Mouse (Mus musculus) liver, embryonic 13.5 days (tissue): ENCODE measurements around the gene Tmtc2. TPM values are rescaled to one million over a fixed set of nuclear protein-coding genes. Genes with fewer than 3 reads are reported as not detected.

Experiments used
- ATAC-seq: fragments of 200-750 bp; cut with Nextera tagmentation; 2 replicates; pipeline ENCODE4 v1.8.0; 2017; ENCODE audit warnings: low read depth, mild to moderate bottlenecking, moderate number of reproducible peaks, moderate library complexity
- DNase-seq: peaks from one replicate; pipeline ENCODE4 v3.0.0; 2022
- H3K27ac ChIP-seq: fragments of 300-500 bp; sonication (generic); 2 replicates; pipeline ENCODE4 v1.5.1; 2015; ENCODE audit warnings: moderate library complexity, mild to moderate bottlenecking, inconsistent platforms
- H3K27me3 ChIP-seq: fragments of 300-500 bp; sonication (generic); 2 replicates; pipeline ENCODE4 v1.6.1; 2015; ENCODE audit warnings: mild to moderate bottlenecking, inconsistent platforms
- H3K36me3 ChIP-seq: fragments of 300-500 bp; sonication (generic); 2 replicates; pipeline ENCODE4 v1.6.1; 2015; ENCODE audit warnings: mild to moderate bottlenecking, inconsistent platforms
- H3K4me1 ChIP-seq: fragments of 300-500 bp; sonication (generic); replicated peaks from 2 replicates; pipeline ENCODE4 v1.6.1; 2015; ENCODE audit warnings: inconsistent platforms
- H3K4me2 ChIP-seq: fragments of 300-500 bp; sonication (generic); 2 replicates; pipeline ENCODE4 v1.6.1; 2015; ENCODE audit warnings: inconsistent platforms, mild to moderate bottlenecking, moderate library complexity
- H3K4me3 ChIP-seq: fragments of 300-500 bp; sonication (generic); replicated peaks from 2 replicates; pipeline ENCODE4 v1.5.1; 2015; ENCODE audit warnings: mild to moderate bottlenecking, inconsistent platforms
- H3K9ac ChIP-seq: fragments of 300-500 bp; sonication (generic); 2 replicates; pipeline ENCODE4 v1.6.1; 2015; ENCODE audit warnings: mild to moderate bottlenecking, inconsistent platforms
- H3K9me3 ChIP-seq: fragments of 300-500 bp; sonication (generic); replicated peaks from 2 replicates; pipeline ENCODE4 v1.6.1; 2016; ENCODE audit warnings: inconsistent platforms
- WGBS: fragments of 180-500 bp; shearing (Covaris S2); methylation state at CpG from one replicate; pipeline ENCODE4 v1.1.7; 2015; ENCODE audit not compliant: insufficient replicate concordance; 5-methylcytosine and 5-hydroxymethylcytosine counted together
- polyA plus RNA-seq: library from polyadenylated mRNA; unstranded; fragments of >200 nt; fragmentation: Nextera tagmentation; extraction: Ambion mirVana; gene quantifications from 2 replicates; pipeline ENCODE4 v1.2.1, GENCODE M21; 2015

The Tmtc2 gene
- polyA plus RNA-seq, 1 experiment from 2014 or later: 0.58 TPM

DNA sequence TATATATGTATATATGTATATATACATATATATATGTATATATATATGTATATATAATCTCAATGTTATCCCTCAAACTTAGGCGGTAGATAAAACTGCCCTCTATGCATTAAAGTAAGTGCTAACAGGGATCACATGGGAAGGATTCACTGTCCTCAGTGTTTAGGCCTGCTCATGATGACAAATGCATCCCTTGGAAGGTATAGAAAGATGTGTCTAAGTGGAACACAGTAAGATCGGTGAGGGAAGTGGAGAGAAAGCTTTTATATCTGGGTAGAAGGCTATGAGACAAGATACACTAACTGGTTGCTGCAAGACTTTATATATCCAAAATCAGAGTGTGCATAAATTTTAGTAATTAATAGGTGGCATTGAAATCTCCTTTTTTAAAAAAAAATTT lies 373.6 kb downstream of the Tmtc2 start:
- Histone ChIP-seq H3K9ac (no peak overlapping the region), H3K27ac (no peak overlapping the region), H3K4me3 (no peak overlapping the region), H3K27me3 (no peaks in the 10 kb centered on the region), H3K4me1 (no peaks in the 10 kb centered on the region), H3K36me3 (no peaks in the 10 kb centered on the region), H3K4me2 (no peak overlapping the region), H3K9me3 (no peaks in the 10 kb centered on the region)
- ATAC-seq: no peak
- DNase-seq: no peak
- WGBS: 72% methylated on average over 2 of the region's 2 CpGs

DNA sequence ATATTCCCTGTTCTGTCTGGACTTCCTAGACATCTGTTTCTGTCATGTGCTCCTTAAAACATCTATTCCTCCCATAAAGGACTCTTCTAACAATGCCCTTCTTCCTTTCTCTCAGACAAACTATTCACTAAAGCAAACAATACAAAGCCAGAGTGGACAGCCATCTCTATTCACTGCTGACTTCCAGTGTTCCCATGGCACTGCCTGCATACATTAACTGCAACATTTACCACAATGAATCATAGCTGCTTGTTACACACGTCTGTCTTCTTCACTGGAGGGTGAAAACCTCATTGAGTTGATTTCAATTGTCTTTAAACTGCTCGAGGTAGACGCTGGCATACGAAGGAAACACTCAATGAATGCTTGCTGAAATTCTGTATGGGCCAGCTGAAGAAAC lies 374.2 kb downstream of the Tmtc2 start:
- 44% methylated on average over 4 of the region's 4 CpGs for WGBS
- no peak for ATAC-seq

DNA sequence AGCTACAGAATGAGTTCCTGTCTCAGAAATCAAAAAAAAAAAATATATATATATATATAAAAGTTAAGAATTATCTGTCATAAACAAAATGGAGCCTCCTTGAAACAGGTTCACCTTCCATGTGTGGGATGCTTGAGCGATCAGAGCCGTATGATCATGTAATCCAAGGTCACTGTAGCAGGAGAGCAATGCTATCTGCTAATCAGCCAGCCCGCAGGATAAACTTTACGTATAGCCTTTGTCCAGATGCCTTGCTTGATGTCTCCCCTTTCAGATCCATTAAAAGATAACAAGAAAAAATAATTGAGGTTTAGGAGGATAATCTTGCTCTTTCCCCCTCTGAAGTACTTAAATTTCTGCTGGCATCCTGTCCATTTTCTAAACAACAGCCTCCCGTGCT lies 374.7 kb downstream of the Tmtc2 start:
- Histone ChIP-seq H3K27ac (no peak overlapping the region), H3K9me3 (no peaks in the 10 kb centered on the region), H3K4me3 (no peak overlapping the region), H3K36me3 (no peaks in the 10 kb centered on the region), H3K9ac (no peak overlapping the region), H3K4me2 (no peak overlapping the region), H3K4me1 (no peaks in the 10 kb centered on the region), H3K27me3 (no peaks in the 10 kb centered on the region)
- DNase-seq (no peak), ATAC-seq (no peak)
- WGBS: 71% methylated on average over 5 of the region's 5 CpGs

More for the DNA sequence above, 374.2 kb downstream of the Tmtc2 start:
- Histone ChIP-seq H3K4me1 (no peaks in the 10 kb centered on the region), H3K36me3 (no peaks in the 10 kb centered on the region), H3K27me3 (no peaks in the 10 kb centered on the region), H3K9ac (no peak overlapping the region), H3K4me2 (no peak overlapping the region), H3K9me3 (no peaks in the 10 kb centered on the region), H3K4me3 (no peak overlapping the region), H3K27ac (no peak overlapping the region)
- no peak for DNase-seq

DNA sequence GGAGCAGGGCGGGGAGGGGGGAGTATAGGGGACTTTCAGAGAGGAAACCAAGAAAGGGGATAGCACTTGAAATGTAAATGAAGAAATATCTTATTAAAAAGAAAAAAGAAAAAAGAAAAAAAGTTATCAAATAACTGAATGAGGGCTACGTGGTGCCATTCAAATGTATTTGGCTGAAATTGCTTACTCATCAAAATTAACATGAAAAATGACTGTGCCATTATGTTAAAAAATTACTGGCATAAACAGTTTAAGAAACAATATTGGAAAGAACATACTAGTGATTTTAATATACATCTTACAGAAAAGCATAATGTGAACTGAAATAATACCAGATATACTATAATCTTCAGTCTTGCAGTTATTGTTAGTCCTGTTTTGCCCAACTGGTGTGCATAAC lies 378.9 kb downstream of the Tmtc2 start:
- H3K4me2 ChIP-seq: no peak overlapping the region
- H3K4me1 ChIP-seq: no peaks in the 10 kb centered on the region
- H3K9me3 ChIP-seq: no peaks in the 10 kb centered on the region
- no peaks in the 10 kb centered on the region for H3K27me3 ChIP-seq
- H3K36me3 ChIP-seq: no peaks in the 10 kb centered on the region
- no peak overlapping the region for H3K4me3 ChIP-seq
- ATAC-seq (no peak), DNase-seq (no peak)
- H3K27ac ChIP-seq: no peak overlapping the region
- H3K9ac ChIP-seq: no peak overlapping the region
- 69% methylated on average over 2 of the region's 2 CpGs for WGBS

DNA sequence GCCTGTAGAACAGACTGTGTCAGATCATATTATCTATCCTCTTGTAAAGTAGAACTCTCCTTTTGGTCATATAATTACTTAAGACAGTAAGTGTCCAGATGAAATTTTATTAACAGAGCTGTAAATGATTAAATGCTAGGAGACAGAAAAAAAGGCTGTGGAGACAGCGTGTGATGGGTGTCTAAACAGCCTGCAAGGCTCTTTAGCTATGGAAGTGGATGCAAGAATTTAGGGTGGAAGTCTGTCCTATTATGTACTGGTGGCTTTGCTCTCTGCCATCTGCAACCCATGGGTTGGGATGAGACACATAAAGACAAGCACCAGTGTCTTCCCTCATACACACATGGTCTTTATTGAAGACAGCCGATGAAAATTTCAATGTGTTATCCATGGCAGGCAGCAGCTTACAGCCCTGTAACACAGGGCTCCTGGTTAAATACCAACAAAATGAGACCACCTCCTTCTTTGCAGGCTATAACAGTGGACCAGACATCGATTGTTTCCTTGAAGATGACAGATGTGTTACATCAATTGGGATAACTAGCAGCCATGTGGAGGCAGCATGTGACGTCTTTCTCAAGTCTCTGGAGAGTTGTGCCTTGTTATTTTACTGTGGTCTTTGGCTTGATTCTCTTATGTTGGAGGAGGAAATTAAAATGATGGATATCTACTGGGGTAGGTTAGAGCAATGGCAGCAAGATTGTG lies 380.3 kb downstream of the Tmtc2 start:
- H3K9ac ChIP-seq: no peak overlapping the region
- ATAC-seq (no peak), DNase-seq (no peak)
- no peak overlapping the region for H3K4me3 ChIP-seq
- H3K27me3 ChIP-seq: no peaks in the 10 kb centered on the region
- no peaks in the 10 kb centered on the region for H3K36me3 ChIP-seq
- no peaks in the 10 kb centered on the region for H3K9me3 ChIP-seq
- no peak overlapping the region for H3K4me2 ChIP-seq
- H3K27ac ChIP-seq: no peak overlapping the region
- no peaks in the 10 kb centered on the region for H3K4me1 ChIP-seq
- WGBS: 66% methylated on average over 4 of the region's 4 CpGs

DNA sequence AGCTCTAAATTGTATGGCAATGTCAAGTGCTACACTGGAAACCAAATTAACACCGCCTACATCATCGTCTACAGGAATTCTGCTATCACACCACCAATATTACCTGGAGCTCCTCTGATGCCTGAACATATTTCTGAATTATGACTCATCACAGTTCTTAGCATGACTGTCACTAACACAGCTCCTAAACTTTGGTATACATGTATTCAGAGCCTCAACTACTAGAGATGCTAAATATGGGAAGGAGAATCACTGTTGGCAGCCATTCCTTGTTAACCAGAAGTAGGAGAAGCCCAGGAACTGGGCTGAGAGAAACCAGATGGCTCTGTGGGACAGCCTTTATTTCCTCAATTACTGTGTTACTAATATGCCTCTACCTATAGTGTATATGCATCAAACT lies 382.2 kb downstream of the Tmtc2 start:
- H3K9ac ChIP-seq: no peak overlapping the region
- H3K4me3 ChIP-seq: no peak overlapping the region
- H3K4me2 ChIP-seq: no peak overlapping the region
- 73% methylated on average over 2 of the region's 2 CpGs for WGBS
- ATAC-seq (no peak), DNase-seq (no peak)
- H3K9me3 ChIP-seq: no peaks in the 10 kb centered on the region
- H3K27me3 ChIP-seq: no peaks in the 10 kb centered on the region
- H3K4me1 ChIP-seq: no peaks in the 10 kb centered on the region
- H3K27ac ChIP-seq: no peak overlapping the region
- no peaks in the 10 kb centered on the region for H3K36me3 ChIP-seq

DNA sequence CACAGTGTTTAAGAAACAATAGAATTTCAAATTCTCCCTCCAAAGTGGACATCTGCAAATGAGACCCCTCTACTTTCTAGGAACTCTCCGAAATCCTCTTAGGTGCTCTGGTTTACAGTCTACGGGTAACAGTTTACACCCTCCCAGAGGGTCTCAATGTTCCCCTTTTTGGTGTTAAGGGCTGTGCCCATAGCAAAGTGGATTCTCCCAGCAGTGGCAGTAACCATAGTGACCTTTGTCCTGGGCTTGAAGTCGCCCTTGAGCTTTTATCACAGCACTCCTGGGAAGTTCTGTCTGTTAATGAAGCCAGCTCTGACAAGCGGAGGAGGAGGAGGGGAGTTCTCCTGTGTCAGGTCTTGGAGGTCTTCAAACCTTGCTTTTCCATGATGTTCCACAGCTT lies 384.5 kb downstream of the Tmtc2 start:
- H3K9me3 ChIP-seq: no peaks in the 10 kb centered on the region
- no peak overlapping the region for H3K4me2 ChIP-seq
- H3K27ac ChIP-seq: no peak overlapping the region
- H3K4me1 ChIP-seq: no peaks in the 10 kb centered on the region
- ATAC-seq (no peak), DNase-seq (no peak)
- H3K4me3 ChIP-seq: no peak overlapping the region
- H3K9ac ChIP-seq: no peak overlapping the region
- WGBS: 61% methylated on average over 4 of the region's 4 CpGs
- no peaks in the 10 kb centered on the region for H3K27me3 ChIP-seq
- no peaks in the 10 kb centered on the region for H3K36me3 ChIP-seq

DNA sequence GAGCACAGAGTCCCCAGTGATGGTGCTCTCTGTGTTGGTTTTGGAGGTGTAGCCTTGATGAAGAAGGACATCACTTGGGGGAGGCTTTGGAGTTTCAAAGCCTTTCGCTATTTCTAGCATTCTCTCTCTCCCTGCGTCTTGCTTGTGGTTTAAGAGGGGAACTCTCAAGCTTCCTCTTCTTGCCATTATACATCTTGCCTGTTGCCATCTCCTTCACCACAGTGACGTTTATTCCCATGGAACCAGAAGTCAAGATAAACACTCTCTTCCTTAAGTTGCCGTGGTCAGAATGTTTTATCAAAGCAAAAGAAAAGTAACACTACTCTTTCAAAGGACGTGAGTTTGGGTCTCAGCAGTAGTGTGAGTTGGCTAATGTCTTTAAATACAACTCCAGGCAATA lies 387.6 kb downstream of the Tmtc2 start:
- 17% methylated on average over 5 of the region's 5 CpGs for WGBS
- Histone ChIP-seq H3K27me3 (no peaks in the 10 kb centered on the region), H3K36me3 (no peaks in the 10 kb centered on the region), H3K9me3 (no peaks in the 10 kb centered on the region), H3K4me2 (no peak overlapping the region), H3K27ac (no peak overlapping the region), H3K4me1 (no peaks in the 10 kb centered on the region), H3K9ac (no peak overlapping the region), H3K4me3 (no peak overlapping the region)
- DNase-seq (no peak), ATAC-seq (no peak)

DNA sequence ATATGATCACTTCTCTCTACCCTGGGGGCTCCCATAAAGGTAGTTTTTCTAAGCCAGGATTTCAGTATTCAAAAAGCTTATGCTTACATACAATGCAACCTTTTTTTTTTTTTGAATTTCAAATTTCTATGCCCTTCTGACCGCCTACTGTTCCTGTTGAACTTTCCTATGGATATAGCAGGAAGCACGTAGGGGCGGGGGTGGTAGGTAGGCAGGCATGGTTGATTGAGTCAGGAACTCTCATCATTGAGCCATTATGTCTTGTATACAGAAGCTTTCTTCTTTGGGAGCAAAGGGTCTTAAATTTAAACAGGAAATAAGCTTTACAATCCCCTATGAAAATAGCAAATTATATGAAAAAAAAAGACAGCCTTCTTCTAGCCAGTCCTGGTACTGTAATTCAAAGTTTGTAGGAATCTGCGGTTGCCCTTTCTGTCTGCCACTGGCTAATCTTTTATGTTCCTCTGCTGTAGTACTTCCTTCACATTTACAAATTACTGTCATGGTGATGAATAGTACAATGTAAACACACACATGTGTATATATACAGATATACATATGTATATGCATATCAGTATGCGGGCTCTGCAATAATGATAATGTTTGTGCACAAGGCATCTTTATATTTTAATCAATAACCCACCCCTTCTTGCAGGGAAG lies 405.7 kb downstream of the Tmtc2 start:
- no peaks in the 10 kb centered on the region for H3K36me3 ChIP-seq
- no peaks in the 10 kb centered on the region for H3K9me3 ChIP-seq
- no peak overlapping the region for H3K27ac ChIP-seq
- no peaks in the 10 kb centered on the region for H3K27me3 ChIP-seq
- 71% methylated on average over 5 of the region's 5 CpGs for WGBS
- no peak for ATAC-seq
- no peak overlapping the region for H3K4me3 ChIP-seq
- no peak overlapping the region for H3K9ac ChIP-seq
- H3K4me1 ChIP-seq: no peaks in the 10 kb centered on the region
- no peak for DNase-seq
- no peak overlapping the region for H3K4me2 ChIP-seq

DNA sequence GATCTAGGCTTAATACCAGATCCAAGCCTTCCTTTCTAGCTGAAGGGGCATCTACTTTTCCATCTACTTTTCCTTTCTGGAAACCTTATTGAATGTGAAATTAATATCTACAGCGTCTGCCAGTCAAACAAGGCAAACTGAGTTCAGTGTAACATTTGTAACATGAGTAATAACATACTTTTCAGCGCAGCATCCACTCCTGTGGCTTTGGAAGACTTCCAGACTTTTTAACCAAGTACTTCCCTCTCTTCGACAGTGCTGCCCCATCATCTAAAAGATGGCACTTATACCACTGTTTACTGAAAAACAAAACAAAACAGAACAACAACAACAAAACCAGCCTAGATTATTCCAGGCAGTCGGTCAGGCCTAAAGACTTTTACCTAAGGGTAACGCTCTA lies 409.0 kb downstream of the Tmtc2 start:
- Histone ChIP-seq H3K4me3 (no peak overlapping the region), H3K4me1 (no peaks in the 10 kb centered on the region), H3K27ac (no peak overlapping the region), H3K9ac (no peak overlapping the region), H3K36me3 (no peaks in the 10 kb centered on the region), H3K4me2 (no peak overlapping the region), H3K9me3 (no peaks in the 10 kb centered on the region), H3K27me3 (no peaks in the 10 kb centered on the region)
- DNase-seq: no peak
- ATAC-seq: no peak
- WGBS: 60% methylated on average over 5 of the region's 5 CpGs

DNA sequence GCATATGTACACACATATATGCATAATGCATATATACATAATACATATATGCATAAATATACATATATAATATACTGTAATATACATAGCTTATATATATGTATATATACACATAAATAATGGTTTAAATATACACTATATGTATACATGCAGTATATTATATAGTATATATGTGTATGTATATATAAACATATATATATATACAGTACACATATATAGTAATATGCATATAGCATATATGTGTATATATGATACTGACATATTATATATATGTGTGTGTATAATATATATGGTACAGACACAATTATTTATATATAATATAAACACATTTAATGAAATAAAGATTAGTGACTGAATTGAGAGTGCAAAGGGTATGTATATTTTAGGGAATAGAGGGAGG lies 420.5 kb downstream of the Tmtc2 start:
- Histone ChIP-seq H3K27me3 (no peaks in the 10 kb centered on the region), H3K4me1 (no peaks in the 10 kb centered on the region), H3K9me3 (no peaks in the 10 kb centered on the region), H3K27ac (no peak overlapping the region), H3K4me3 (no peak overlapping the region), H3K36me3 (no peaks in the 10 kb centered on the region), H3K4me2 (no peak overlapping the region), H3K9ac (no peak overlapping the region)
- DNase-seq (no peak), ATAC-seq (no peak)

DNA sequence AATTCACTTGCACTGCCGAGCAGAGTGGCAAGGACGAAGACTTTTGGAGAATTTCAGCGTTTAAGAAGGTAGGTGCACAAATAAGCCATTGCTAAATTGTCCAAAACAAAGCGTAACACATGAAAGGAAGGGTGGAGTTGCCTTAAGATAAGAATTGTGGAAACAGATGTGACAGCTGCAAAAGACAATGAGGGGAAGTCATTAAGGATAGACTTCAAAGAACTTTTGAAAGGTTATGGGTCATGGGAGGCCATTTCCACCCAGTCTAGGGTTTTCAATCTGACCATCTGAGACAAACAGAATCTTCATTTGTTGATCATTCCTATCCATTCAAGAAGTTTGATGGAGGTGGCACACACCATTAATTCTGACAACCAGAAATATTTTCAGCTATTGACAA lies 429.9 kb downstream of the Tmtc2 start:
- no peaks in the 10 kb centered on the region for H3K4me1 ChIP-seq
- H3K4me2 ChIP-seq: no peak overlapping the region
- no peak overlapping the region for H3K27ac ChIP-seq
- 22% methylated on average over 4 of the region's 4 CpGs for WGBS
- H3K4me3 ChIP-seq: no peak overlapping the region
- no peaks in the 10 kb centered on the region for H3K9me3 ChIP-seq
- no peaks in the 10 kb centered on the region for H3K36me3 ChIP-seq
- H3K27me3 ChIP-seq: no peaks in the 10 kb centered on the region
- no peak overlapping the region for H3K9ac ChIP-seq
- no peak for DNase-seq
- no peak for ATAC-seq
